Mouse (Mus musculus): ENCODE data around the gene Hoxa4. TPM values are rescaled to one million over a fixed set of nuclear protein-coding genes. Genes with fewer than 3 reads are reported as not detected.

The Hoxa4 gene
- 1.5 TPM in 2 replicates for polyA plus RNA-seq (2012; rRNA removed)

GRCm38 (mm10) chr6:52190906-52191810, at the start of gene Hoxa4:
TSS of gene Hoxa4 (minus strand) at chr6:52191753.

GRCm38 (mm10) chr6:52240389-52241000, 48.9 kb upstream of the Hoxa4 start, which contains the start of gene Hoxa10:
TSS of gene Hoxa10 (minus strand) at chr6:52240854.

GRCm38 (mm10) chr6:52230516-52231165, 39.1 kb upstream of the Hoxa4 start, which contains the start of gene Hoxa9:
TSS of gene Hoxa9 (minus strand) at chr6:52231089.

GRCm38 (mm10) chr6:52221337-52221992, 29.9 kb upstream of the Hoxa4 start, which contains the start of gene Hoxa7:
TSS of gene Hoxa7 (minus strand) at chr6:52221854.

GRCm38 (mm10) chr6:52213119-52213986, 21.8 kb upstream of the Hoxa4 start, which contains the start of the genes Hoxa3 and Gm28308:
TSS of gene Hoxa3 (minus strand) at chr6:52213336.
TSS of gene Gm28308 (minus strand) at chr6:52213339.

GRCm38 (mm10) chr6:52208072-52208867, 16.7 kb upstream of the Hoxa4 start, which contains the start of gene Hoxa6:
TSS of gene Hoxa6 (minus strand) at chr6:52208722.

GRCm38 (mm10) chr6:52204050-52204752, 12.6 kb upstream of the Hoxa4 start, which contains the start of gene Hoxa5:
TSS of gene Hoxa5 (minus strand) at chr6:52204587.

GRCm38 (mm10) chr6:52177061-52177735, 14.4 kb downstream of the Hoxa4 start, which contains the start of gene 5730596B20Rik:
TSS of gene 5730596B20Rik (plus strand) at chr6:52177498.

GRCm38 (mm10) chr6:52164626-52165440, 26.7 kb downstream of the Hoxa4 start, which contains the start of gene Hoxa2:
TSS of gene Hoxa2 (minus strand) at chr6:52164831.

GRCm38 (mm10) chr6:52158276-52159051, 33.1 kb downstream of the Hoxa4 start, which contains the start of gene Hoxa1:
TSS of gene Hoxa1 (minus strand) at chr6:52158317.

Other genes with a start within 250 kb of the Hoxa4 start
- gene Skap2, start 179.2 kb downstream of the Hoxa4 start, polyA plus RNA-seq (2012; rRNA removed) = 5.8 and 7.3 TPM in 2 replicates
- 0.36 and 0.41 TPM in 2 replicates for gene Hoxa1, start 33.4 kb downstream of the Hoxa4 start, polyA plus RNA-seq (2012; rRNA removed)
- 2.5 and 2.6 TPM in 2 replicates for gene Hoxa2, start 26.9 kb downstream of the Hoxa4 start, polyA plus RNA-seq (2012; rRNA removed)
- gene 5730596B20Rik, start 14.3 kb downstream of the Hoxa4 start, polyA plus RNA-seq (2012; rRNA removed) = 0.02 TPM in 1 of 2 replicates, not detected in the other
- 21.4 and 22.4 TPM in 2 replicates for gene Hoxa5, start 12.8 kb upstream of the Hoxa4 start, polyA plus RNA-seq (2012; rRNA removed)
- gene Hoxa6, start 17.0 kb upstream of the Hoxa4 start, polyA plus RNA-seq (2012; rRNA removed) = 9.2 and 10.0 TPM in 2 replicates
- gene Hoxa3, start 21.6 kb upstream of the Hoxa4 start, polyA plus RNA-seq (2012; rRNA removed) = 18.3 and 20.8 TPM in 2 replicates
- gene Gm28308, start 21.6 kb upstream of the Hoxa4 start, polyA plus RNA-seq (2012; rRNA removed) = 7.4 and 8.4 TPM in 2 replicates
- gene Hoxa7, start 30.1 kb upstream of the Hoxa4 start, polyA plus RNA-seq (2012; rRNA removed) = 67.1 and 81.2 TPM in 2 replicates
- 84.0 and 99.4 TPM in 2 replicates for gene Hoxa9, start 39.3 kb upstream of the Hoxa4 start, polyA plus RNA-seq (2012; rRNA removed)
- 26.7 and 39.5 TPM in 2 replicates for gene Hoxa10, start 49.1 kb upstream of the Hoxa4 start, polyA plus RNA-seq (2012; rRNA removed)
- gene Hoxa11, start 54.1 kb upstream of the Hoxa4 start, polyA plus RNA-seq (2012; rRNA removed) = 9.9 and 10.1 TPM in 2 replicates
- gene Hoxa13, start 69.1 kb upstream of the Hoxa4 start, polyA plus RNA-seq (2012; rRNA removed) = 59.0 and 62.5 TPM in 2 replicates
- 3.3 and 4.6 TPM in 2 replicates for gene Evx1, start 121.7 kb upstream of the Hoxa4 start, polyA plus RNA-seq (2012; rRNA removed)

All from colon, adult 2 months (tissue).